In genomic region chr5:129475532-129476045, GRCm38 (mm10) we compare ENCODE assay signal across 22 mouse cellular contexts. TPM values are rescaled to one million over a fixed set of nuclear protein-coding genes. Genes with fewer than 3 reads are reported as not detected.
DNase-seq lines count a peak whose midpoint lies in the region; ATAC-seq and TF ChIP-seq lines count a peak whose summit lies in the region.
"Had no signal": no experiment of that assay in that cellular context is flagged by ENCODE, and none has a peak within 500 bp of the region (broad histone marks: within the 10 kb centered on the region; RNA-seq: fewer than 3 reads in every experiment).

No protein-coding gene starts in this region.

- no peaks in the 10 kb centered on the region for H3K9me3 ChIP-seq in midbrain, embryonic 13.5 days
- H3K9me3 ChIP-seq in midbrain, postnatal 0 days (ENCODE audit: low read length), result no peaks in the 10 kb centered on the region
- no peaks in the 10 kb centered on the region for H3K9me3 ChIP-seq in kidney, embryonic 16.5 days (ENCODE audit: low read length)
- no peaks in the 10 kb centered on the region for H3K9me3 ChIP-seq in forebrain, embryonic 16.5 days (ENCODE audit: control insufficient read depth, low read length)
- H3K9me3 ChIP-seq: embryonic facial prominence, embryonic 13.5 days; forebrain, embryonic 13.5 days; heart, embryonic 10.5 days; intestine, embryonic 15.5 days had no signal

- H3K36me3 ChIP-seq in midbrain, embryonic 13.5 days, result no peaks in the 10 kb centered on the region
- no peaks in the 10 kb centered on the region for H3K36me3 ChIP-seq in midbrain, postnatal 0 days (ENCODE audit: insufficient read depth, low read length)
- no peaks in the 10 kb centered on the region for H3K36me3 ChIP-seq in kidney, embryonic 16.5 days (ENCODE audit: insufficient read depth, low read length)
- no peaks in the 10 kb centered on the region for H3K36me3 ChIP-seq in forebrain, embryonic 16.5 days (ENCODE audit: control insufficient read depth, insufficient read depth)
- H3K36me3 ChIP-seq: embryonic facial prominence, embryonic 13.5 days; heart, embryonic 10.5 days; intestine, embryonic 15.5 days had no signal

- TF ChIP-seq POLR2A in brain, embryonic 14.5 days (IDR thresholded peaks at IDR 0.05; ENCODE audit: borderline replicate concordance, extremely low read depth, insufficient read depth, insufficient read length, poor library complexity, severe bottlenecking), result no peak

- no peak for DNase-seq in midbrain, postnatal 0 days (ENCODE audit: low spot score)
- peak; percentile 77 for DNase-seq in R1 (ENCODE audit: low read depth, low spot score)
- DNase-seq in brain, embryonic 14.5 days (ENCODE audit: low read depth), result peak; percentile 39
- DNase-seq: adrenal gland, adult 8-10 months; adrenal gland, postnatal 36 days; cerebellum, adult 11-12 months; cerebellum, adult 9-10 months; cerebellum, postnatal 36 days; gastrocnemius, postnatal 10 days; heart, adult 18-20 months; heart, postnatal 10 days; heart, postnatal 4 days had no signal

- peaks cover 7% of the 10 kb centered on the region; the same call in 1 of the 2 replicates for H3K4me1 ChIP-seq in midbrain, embryonic 13.5 days (replicated peaks)
- no peaks in the 10 kb centered on the region for H3K4me1 ChIP-seq in midbrain, postnatal 0 days (ENCODE audit: insufficient read depth, low read length)
- H3K4me1 ChIP-seq in kidney, embryonic 16.5 days (ENCODE audit: insufficient read depth, low read length), result no peaks in the 10 kb centered on the region
- H3K4me1 ChIP-seq in forebrain, embryonic 16.5 days (replicated peaks; ENCODE audit: control insufficient read depth, insufficient read depth, low read length), result no peaks in the 10 kb centered on the region
- H3K4me1 ChIP-seq: embryonic facial prominence, embryonic 13.5 days; heart, embryonic 10.5 days; intestine, embryonic 15.5 days had no signal

- H3K27ac ChIP-seq in midbrain, embryonic 13.5 days, result no peak overlapping the region
- no peak overlapping the region for H3K27ac ChIP-seq in midbrain, postnatal 0 days (ENCODE audit: low read depth, low read length)
- no peak overlapping the region for H3K27ac ChIP-seq in kidney, embryonic 16.5 days (ENCODE audit: low read length)
- no peak overlapping the region for H3K27ac ChIP-seq in forebrain, embryonic 16.5 days (ENCODE audit: low read length)
- H3K27ac ChIP-seq: embryonic facial prominence, embryonic 13.5 days; forebrain, embryonic 13.5 days; heart, embryonic 10.5 days; hindbrain, embryonic 14.5 days; intestine, embryonic 15.5 days had no signal

- no peak overlapping the region for H3K4me2 ChIP-seq in midbrain, embryonic 13.5 days (replicated peaks)
- H3K4me2 ChIP-seq in midbrain, postnatal 0 days (ENCODE audit: low read depth, low read length, poor library complexity, severe bottlenecking), result no peak overlapping the region
- no peak overlapping the region for H3K4me2 ChIP-seq in kidney, embryonic 16.5 days (replicated peaks; ENCODE audit: low read depth, low read length)
- no peak overlapping the region for H3K4me2 ChIP-seq in forebrain, embryonic 16.5 days (ENCODE audit: low read length)
- H3K4me2 ChIP-seq: embryonic facial prominence, embryonic 13.5 days; forebrain, embryonic 13.5 days; hindbrain, embryonic 14.5 days; intestine, embryonic 15.5 days had no signal

- no peak for TF ChIP-seq CTCF in midbrain, postnatal 0 days (IDR thresholded peaks at IDR 0.05)
- TF ChIP-seq CTCF in brain, embryonic 14.5 days (IDR thresholded peaks at IDR 0.05; ENCODE audit: borderline replicate concordance, extremely low read depth, insufficient read depth, insufficient read length), result no peak

- no peaks in the 10 kb centered on the region for H3K27me3 ChIP-seq in midbrain, embryonic 13.5 days
- no peaks in the 10 kb centered on the region for H3K27me3 ChIP-seq in midbrain, postnatal 0 days (ENCODE audit: insufficient read depth, low read length)
- no peaks in the 10 kb centered on the region for H3K27me3 ChIP-seq in kidney, embryonic 16.5 days (ENCODE audit: insufficient read depth, low read length)
- H3K27me3 ChIP-seq in forebrain, embryonic 16.5 days (replicated peaks; ENCODE audit: control insufficient read depth, insufficient read depth, low read length), result no peaks in the 10 kb centered on the region
- H3K27me3 ChIP-seq: embryonic facial prominence, embryonic 13.5 days; forebrain, embryonic 13.5 days; intestine, embryonic 15.5 days had no signal

- 52% methylated on average over 3 of the region's 3 CpGs for WGBS in midbrain, embryonic 13.5 days
- 47% methylated on average over 3 of the region's 3 CpGs for WGBS in midbrain, postnatal 0 days
- 66% methylated on average over 3 of the region's 3 CpGs for WGBS in kidney, embryonic 16.5 days
- WGBS in forebrain, embryonic 16.5 days, result 47% methylated on average over 3 of the region's 3 CpGs

- ATAC-seq in midbrain, embryonic 13.5 days, result peak; percentile 37; the same call in 1 of the 2 replicates
- ATAC-seq in midbrain, postnatal 0 days (ENCODE audit: low FRiP score), result no peak
- no peak for ATAC-seq in kidney, embryonic 16.5 days (ENCODE audit: low FRiP score, low TSS enrichment)
- no peak for ATAC-seq in forebrain, embryonic 16.5 days
- ATAC-seq: CD4-positive, CD25-positive, alpha-beta regulatory T cell, adult 4 months; forebrain, embryonic 13.5 days; intestine, embryonic 15.5 days; Patski had no signal

- no peak overlapping the region for H3K4me3 ChIP-seq in midbrain, embryonic 13.5 days (replicated peaks)
- H3K4me3 ChIP-seq in midbrain, postnatal 0 days (ENCODE audit: low read depth, low read length), result no peak overlapping the region
- no peak overlapping the region for H3K4me3 ChIP-seq in kidney, embryonic 16.5 days (ENCODE audit: low read length)
- H3K4me3 ChIP-seq in forebrain, embryonic 16.5 days (replicated peaks; ENCODE audit: low read length), result no peak overlapping the region
- H3K4me3 ChIP-seq: embryonic facial prominence, embryonic 13.5 days; forebrain, embryonic 13.5 days; heart, embryonic 10.5 days; intestine, embryonic 15.5 days had no signal

- no peak overlapping the region for H3K9ac ChIP-seq in midbrain, embryonic 13.5 days (replicated peaks)
- no peak overlapping the region for H3K9ac ChIP-seq in midbrain, postnatal 0 days (replicated peaks; ENCODE audit: low read length, poor library complexity, severe bottlenecking)
- H3K9ac ChIP-seq in kidney, embryonic 16.5 days (replicated peaks; ENCODE audit: low read length), result no peak overlapping the region
- H3K9ac ChIP-seq in forebrain, embryonic 16.5 days (replicated peaks; ENCODE audit: low read depth, low read length), result no peak overlapping the region
- H3K9ac ChIP-seq: embryonic facial prominence, embryonic 13.5 days; forebrain, embryonic 13.5 days; hindbrain, embryonic 14.5 days; intestine, embryonic 15.5 days had no signal

RNA-seq across cellular contexts. Expression of gene Sfswap, which starts 25.4 kb away (rescaled TPM):
- 49.2 and 57.7 TPM in 2 replicates for polyA plus RNA-seq in midbrain, embryonic 13.5 days (2015; fragmentation: Nextera tagmentation; extraction: Ambion mirVana)
- 88.2 and 120 TPM in 2 replicates for total RNA-seq in midbrain, postnatal 0 days (2014; rRNA removed)
- polyA plus RNA-seq in midbrain, postnatal 0 days (2015; fragmentation: Nextera tagmentation; extraction: Ambion mirVana), result 50.1 and 52.1 TPM in 2 replicates
- 199 and 207 TPM in 2 replicates for polyA plus RNA-seq in brain, embryonic 14.5 days (2012; rRNA removed)
- 39.1 and 44.0 TPM in 2 replicates for polyA plus RNA-seq in kidney, embryonic 16.5 days (2015; fragmentation: Nextera tagmentation; extraction: Ambion mirVana)
- 55.4 and 56.3 TPM in 2 replicates for polyA plus RNA-seq in forebrain, embryonic 16.5 days (2015; fragmentation: Nextera tagmentation; extraction: Ambion mirVana)
